Mouse (Mus musculus) adrenal gland, postnatal 10 days (tissue): ENCODE measurements around the gene Ncapd3. TPM values are rescaled to one million over a fixed set of nuclear protein-coding genes. Genes with fewer than 3 reads are reported as not detected.
A peak's percentile ranks its signal among the peaks of the same experiment; 100 is the strongest.

Experiments used
- DNase-seq: peaks from one replicate; pipeline ENCODE4 v3.0.0; 2021; ENCODE audit warnings: mixed read lengths
- total RNA-seq, 2 experiments: library from RNA; stranded (reverse); gene quantifications; 2 replicates each; pipeline ENCODE4 v1.2.3; 2021

Gene Ncapd3
- total RNA-seq, 2 experiments from 2014 or later: 19.2 to 26.0 TPM

- no peak for DNase-seq
These were observed 13.9 kb downstream of the Ncapd3 start for GRCm38 (mm10) chr9:27043892-27044291.

- no peak for DNase-seq
These were observed 19.5 kb downstream of the Ncapd3 start for GRCm38 (mm10) chr9:27049492-27049891.

DNA sequence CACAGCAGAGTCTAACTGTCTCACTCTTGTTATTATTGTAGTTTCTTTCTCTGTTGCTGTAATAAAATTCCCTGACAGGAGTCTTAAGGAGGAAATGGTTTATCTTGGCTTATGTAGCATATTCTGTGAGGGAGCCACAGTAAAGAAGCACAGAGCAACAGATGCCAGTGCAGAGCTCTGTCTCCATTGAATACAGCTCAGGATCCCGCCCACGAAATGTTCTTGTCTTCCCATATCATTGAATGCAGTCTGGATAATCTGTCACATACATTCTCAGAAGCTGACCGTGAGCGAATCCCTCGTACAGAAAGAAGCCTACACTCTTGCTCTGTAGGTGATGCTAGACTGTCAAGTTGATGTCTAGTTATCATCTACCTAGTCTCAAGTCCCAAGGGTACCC lies 28.4 kb downstream of the Ncapd3 start:
- DNase-seq: no peak

GRCm38 (mm10) chr9:27070895-27071294 lies 40.9 kb downstream of the Ncapd3 start:
- DNase-seq: no peak

DNA sequence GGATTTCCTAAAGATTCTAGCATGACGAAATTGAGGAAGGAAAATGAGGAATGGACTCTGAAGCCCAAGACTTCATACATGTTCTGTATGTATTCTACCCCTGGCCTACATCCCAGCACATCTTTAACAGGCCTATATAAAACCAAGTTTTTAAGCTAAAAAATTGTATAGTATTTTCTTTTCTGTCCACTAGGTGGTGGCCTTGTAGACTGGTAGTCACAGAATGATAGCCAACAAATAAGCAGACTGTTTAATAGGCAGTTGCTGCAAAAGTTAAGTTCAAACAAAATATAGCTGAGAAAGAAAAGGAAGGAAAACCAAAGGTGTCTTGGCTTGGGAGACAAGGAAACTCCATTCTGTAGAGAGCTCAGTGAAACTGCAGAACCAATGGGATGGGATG lies 44.7 kb downstream of the Ncapd3 start:
- DNase-seq: no peak

DNA sequence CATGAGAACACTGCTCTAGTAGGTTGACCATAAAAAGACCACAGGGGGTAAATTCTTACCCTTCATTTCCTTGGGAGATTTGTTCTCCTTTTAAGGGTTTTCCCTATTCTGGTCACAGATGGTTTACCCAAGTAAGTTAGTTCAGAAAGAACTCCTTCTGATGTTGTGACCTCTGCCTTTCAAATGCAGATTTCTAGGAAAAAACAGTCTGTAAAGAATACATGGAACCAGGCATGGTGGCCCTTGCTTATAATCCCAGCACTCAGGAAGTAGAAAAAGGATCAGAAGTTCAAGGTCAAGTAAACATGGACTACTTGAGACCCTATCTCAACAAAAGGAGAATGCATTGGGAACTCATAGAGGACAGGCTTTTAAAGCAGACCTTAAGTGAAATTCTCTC lies 45.8 kb downstream of the Ncapd3 start:
- DNase-seq: no peak

DNA sequence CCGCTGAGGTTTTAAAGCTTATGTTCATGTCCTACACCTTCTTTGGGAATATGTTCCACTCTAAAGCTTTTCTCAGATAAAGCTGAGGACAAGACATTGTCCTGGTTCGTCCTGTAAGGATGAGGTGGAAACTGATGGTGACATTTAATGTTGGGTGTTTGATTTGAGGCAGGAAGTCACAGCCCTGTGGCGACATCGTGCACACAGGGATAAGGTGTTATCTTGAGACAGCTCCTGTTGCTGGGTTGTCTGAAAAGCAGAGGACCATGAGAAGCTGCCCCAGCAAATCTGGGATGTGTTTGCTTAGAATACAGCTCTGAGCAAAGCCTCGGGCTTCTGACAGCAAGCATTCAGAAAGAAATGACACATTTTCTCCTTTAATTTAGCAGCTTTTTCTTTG lies 56.3 kb downstream of the Ncapd3 start:
- DNase-seq: no peak

DNA sequence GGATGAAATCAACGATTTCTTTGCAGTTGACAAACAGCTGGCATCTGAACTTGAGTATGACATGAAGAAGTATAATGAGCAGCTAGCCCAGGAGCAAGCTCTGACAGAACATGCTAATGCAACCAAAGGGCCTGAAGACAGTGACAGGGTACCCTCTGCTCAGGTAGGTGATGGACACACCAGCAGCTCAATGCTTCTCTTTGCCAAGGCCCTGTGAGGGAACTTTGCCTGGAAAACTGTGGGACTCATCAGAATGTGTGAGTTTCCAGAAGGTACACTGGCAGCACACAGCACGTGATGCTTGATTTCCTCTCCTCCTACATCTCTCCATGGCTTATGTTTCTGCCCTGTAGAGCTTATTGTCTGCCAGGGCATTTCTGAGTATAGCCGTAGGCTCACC lies 57.4 kb downstream of the Ncapd3 start:
- no peak for DNase-seq

- no peak for DNase-seq
These were observed 60.2 kb downstream of the Ncapd3 start for GRCm38 (mm10) chr9:27090134-27090533.

- DNase-seq: no peak
These were observed 61.1 kb downstream of the Ncapd3 start for GRCm38 (mm10) chr9:27090801-27091775.

DNA sequence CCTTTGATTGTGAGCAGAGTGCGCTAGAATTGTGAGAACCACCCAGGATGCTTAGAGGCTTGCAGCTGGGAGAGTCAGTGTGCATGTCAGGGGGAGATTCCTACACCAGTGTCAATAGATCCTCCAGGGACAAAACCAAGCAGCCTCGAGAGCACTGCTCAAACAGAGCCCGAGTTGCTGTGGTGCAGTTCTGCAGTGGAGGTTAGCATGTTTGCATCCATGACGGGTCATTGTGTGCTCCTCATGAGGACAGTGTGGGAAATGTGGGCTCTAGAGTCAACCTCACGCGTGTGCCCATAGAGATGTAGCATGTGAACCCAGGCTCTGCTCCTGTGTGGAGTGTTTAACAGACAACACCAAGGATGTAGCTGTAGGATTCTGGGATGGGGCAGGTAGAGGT lies 62.9 kb downstream of the Ncapd3 start:
- DNase-seq: no peak

DNA sequence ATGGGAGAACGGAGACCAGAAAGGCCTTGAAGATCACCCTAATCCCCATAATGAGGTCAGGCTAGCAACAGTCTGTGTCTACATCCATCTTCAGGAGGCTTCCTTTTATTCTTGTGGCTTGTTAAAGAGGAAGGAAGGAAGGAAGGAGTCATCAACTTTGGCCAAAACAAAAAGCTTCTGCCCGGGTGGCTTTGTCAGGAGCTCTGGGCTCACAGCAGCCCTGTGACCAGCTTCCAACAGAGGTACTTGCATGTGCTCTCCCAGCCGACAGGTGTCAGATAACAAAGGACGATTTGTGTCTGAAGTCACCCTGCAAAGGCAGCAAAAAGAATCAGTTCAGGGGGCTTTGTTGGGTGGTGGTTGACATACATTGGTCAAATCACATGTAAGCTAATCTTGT lies 68.1 kb downstream of the Ncapd3 start:
- no peak for DNase-seq

DNA sequence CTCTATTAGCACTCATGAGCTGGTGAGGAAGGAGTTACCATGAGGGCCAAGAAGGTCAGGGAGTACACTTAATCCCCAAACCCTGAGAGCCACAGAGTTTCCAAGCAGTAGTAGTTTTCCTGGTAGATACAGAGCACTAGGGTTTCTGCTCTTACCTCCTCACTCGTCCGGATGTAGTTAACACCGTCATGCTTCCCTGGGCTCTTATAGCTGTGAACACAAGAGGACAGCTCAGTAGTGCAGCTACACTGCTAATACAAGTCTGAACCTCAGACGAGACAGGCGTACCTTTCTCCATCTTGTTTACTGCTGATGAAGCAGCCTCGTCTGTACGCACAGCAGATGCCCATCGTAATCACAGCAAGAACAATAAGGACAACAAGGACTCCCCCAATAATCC lies 68.6 kb downstream of the Ncapd3 start:
- DNase-seq: no peak

GRCm38 (mm10) chr9:27099474-27099873 lies 69.5 kb downstream of the Ncapd3 start:
- DNase-seq: no peak

GRCm38 (mm10) chr9:27101466-27101865 lies 71.5 kb downstream of the Ncapd3 start:
- DNase-seq: no peak

DNA sequence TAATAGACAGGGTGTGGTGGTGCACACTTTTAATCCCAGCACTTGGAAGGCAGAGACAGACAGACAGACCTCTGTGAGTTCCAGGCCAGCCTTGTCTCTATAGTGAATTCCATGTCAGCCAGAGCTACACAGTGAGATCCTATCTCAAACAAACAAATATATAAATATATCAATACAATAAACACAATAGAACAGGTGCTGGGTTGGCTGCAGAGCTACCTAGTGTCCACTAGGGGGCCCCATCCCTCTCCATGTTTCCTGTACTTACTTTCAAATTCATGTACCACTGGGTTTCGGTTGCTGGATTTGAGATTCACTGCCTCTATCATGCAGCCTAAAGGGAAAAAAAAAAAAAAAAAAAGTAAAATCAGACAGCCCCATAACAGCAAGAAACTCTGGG lies 76.1 kb downstream of the Ncapd3 start:
- peak; percentile 68 for DNase-seq

DNA sequence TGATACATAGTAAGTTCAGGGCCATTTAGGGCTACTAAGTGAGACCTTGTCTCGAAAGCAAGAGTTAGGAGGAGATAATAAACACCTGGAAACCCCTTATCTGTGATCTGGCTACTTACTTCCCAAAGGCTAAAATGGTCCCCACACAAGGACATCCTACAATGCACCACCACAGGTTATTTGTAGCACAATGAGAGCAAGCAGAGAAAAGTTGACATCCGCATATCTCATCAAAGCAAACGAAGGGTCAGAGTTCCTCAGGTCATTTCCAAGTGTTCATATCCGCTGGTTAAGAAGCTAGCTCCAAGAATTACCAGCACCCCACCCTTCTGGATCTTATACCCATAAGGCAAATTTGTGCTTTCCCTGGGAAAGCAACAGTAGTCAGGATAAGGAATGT lies 78.5 kb downstream of the Ncapd3 start:
- no peak for DNase-seq

DNA sequence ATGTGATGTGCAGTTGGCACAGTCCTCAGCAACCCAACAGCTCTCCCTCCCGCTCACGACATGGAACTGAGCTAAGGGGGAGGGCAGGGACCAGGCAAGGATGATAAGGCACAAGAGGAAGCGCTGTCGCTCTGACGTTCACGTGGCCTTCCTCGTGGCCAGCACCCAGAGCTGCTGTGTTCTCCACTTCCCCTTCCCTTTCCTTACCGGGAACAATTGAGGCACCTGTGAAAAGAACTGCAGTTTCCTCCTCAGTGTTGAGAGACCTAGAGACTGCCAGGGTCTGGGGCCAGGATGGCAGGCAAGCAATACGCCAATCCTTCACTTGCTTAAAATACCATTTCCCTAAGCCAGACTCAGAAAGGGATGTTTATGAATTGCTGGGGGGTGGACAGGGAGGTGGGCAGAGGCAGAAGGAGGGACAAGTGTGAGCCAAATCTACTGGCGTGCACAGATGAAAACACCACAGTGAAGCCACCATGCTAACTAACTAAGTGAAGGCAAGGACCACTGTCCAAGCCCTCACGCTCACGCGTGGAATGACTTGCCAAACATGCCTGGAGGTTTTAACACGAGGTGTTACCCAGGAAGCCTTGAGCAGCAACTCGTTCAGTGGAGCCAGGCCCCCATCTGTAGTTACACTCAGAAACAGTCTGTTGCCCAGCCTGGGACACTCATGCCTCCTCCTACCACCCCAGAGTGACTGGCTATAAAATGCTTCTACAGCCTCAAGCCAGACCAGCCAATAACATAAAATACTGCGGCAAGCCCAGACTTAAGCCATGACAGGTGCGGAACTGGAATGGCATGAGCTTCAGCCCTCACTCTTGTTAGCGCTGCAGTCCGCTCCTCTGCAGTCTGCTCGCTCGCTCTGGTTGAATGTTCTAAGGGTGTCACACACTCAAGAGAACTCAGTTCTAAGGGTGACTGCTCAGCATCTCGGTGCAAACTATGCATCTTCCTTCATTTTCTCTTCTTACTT lies 79.8 kb downstream of the Ncapd3 start:
- DNase-seq: peak; percentile 66

- peak; percentile 25 for DNase-seq
These were observed 80.7 kb downstream of the Ncapd3 start for GRCm38 (mm10) chr9:27110681-27111080.

DNA sequence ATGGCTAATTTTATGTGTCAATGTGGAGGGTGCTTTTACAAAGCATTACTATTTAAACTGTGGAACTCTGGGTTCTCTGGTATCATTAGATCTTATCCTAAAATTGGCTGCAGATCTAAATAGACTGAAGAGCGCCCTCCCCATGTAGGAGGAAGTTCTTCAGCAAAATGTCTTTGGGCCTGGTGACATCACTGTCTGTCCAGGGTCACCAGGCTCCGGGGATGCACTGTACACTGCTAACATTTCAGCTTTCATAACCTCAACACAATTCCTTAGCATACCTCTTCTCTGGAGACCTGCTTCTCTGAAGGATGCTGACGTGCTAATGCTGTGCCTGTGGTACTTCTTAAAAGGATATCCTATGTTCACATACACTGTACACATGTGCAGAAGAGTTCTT lies 81.8 kb downstream of the Ncapd3 start:
- DNase-seq: no peak

GRCm38 (mm10) chr9:27121254-27121653 lies 91.3 kb downstream of the Ncapd3 start:
- no peak for DNase-seq

GRCm38 (mm10) chr9:27122076-27122475 lies 92.1 kb downstream of the Ncapd3 start:
- DNase-seq: no peak

DNA sequence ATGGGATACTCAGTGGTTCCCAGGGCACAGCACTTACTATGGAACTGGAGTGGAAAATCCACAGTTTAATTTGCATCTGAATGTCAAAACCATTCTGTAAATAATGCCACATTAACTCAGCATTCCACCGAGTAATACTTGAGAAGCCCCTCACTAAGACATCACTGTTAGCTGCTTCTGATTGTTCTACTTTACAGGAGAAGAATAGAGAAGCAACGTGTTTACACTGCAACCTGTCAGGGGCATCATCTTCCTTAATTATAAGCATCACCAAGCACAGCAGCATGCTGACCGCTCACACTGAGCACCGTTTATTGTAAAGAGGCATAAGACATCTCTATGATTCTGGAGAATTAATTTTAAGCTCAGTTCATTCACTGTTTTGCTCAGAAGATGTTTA lies 93.0 kb downstream of the Ncapd3 start:
- DNase-seq: no peak
